Mouse (Mus musculus): Measurements from ENCODE around the gene Dnah3.

DNA sequence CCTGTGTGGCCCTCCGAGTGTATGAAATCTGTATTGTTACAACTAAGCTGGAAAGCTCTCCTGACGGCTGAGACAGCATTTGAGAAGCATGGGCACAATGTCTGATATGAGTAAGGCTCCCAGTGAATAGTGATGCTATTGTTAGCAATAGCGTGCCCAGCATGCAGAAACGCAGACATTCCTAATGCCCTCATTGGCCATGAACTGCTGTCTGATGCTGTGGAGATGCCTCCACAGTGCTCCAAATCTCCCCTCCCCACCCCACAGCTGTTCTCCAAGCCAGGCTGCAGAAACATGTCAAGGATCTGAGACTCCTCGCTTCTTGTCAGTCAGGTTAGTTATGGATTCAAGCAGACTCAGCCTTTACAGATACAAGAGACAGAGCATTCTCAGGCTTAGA, 58.7 kb downstream of the Dnah3 start:
- TF ChIP-seq CTCF (IDR thresholded peaks at IDR 0.05; ENCODE audit: control insufficient read depth, insufficient read depth, low read length) = no peak
- no peak for TF ChIP-seq POLR2A (IDR thresholded peaks at IDR 0.05; ENCODE audit: borderline replicate concordance, control insufficient read depth, low read depth, low read length)
